Mouse (Mus musculus): ENCODE results near the gene Krtap29-1. TPM values are rescaled to one million over a fixed set of nuclear protein-coding genes. Genes with fewer than 3 reads are reported as not detected.

Gene Krtap29-1
- total RNA-seq (2021) = not detected
- long read RNA-seq, experiment 1 = 0 reads
- long read RNA-seq, experiment 2 = 0 reads

- DNase-seq = no peak
Observed at GRCm38 (mm10) chr11:99978953-99979352, at the start of gene Krtap29-1. Gene Krtap29-1, minus strand, starts transcription at chr11:99979053.

- DNase-seq = no peak
Observed at GRCm38 (mm10) chr11:100021438-100021837, 42.6 kb upstream of the Krtap29-1 start.

- no peak for DNase-seq
Observed at GRCm38 (mm10) chr11:100019466-100019865, 40.6 kb upstream of the Krtap29-1 start.

- DNase-seq = no peak
Observed at GRCm38 (mm10) chr11:100016112-100016511, 37.3 kb upstream of the Krtap29-1 start, which contains the start of gene Krt33a. Gene Krt33a, minus strand, starts transcription at chr11:100016212.

- no peak for DNase-seq
Observed at GRCm38 (mm10) chr11:100013691-100014171, 34.9 kb upstream of the Krtap29-1 start.

GRCm38 (mm10) chr11:100010682-100011081 lies 31.8 kb upstream of the Krtap29-1 start:
- no peak for DNase-seq

GRCm38 (mm10) chr11:100008336-100008735 lies 29.5 kb upstream of the Krtap29-1 start:
- no peak for DNase-seq

- DNase-seq = no peak
Observed at GRCm38 (mm10) chr11:100006624-100007023, 27.8 kb upstream of the Krtap29-1 start.

GRCm38 (mm10) chr11:100005905-100006304 lies 27.1 kb upstream of the Krtap29-1 start:
- no peak for DNase-seq

GRCm38 (mm10) chr11:100004846-100005245 lies 26.0 kb upstream of the Krtap29-1 start:
- peak; percentile 8 to 62 for DNase-seq

GRCm38 (mm10) chr11:99999091-99999490 lies 20.2 kb upstream of the Krtap29-1 start:
- no peak for DNase-seq

- no peak for DNase-seq
Observed at GRCm38 (mm10) chr11:99994384-99994661, 15.5 kb upstream of the Krtap29-1 start.

- DNase-seq = no peak
Observed at GRCm38 (mm10) chr11:99993620-99994383, 14.9 kb upstream of the Krtap29-1 start, which contains the start of gene Krtap17-1. Gene Krtap17-1, minus strand, starts transcription at chr11:99993994.

GRCm38 (mm10) chr11:99990571-99990970 lies 11.7 kb upstream of the Krtap29-1 start:
- DNase-seq = no peak

- no peak for DNase-seq
Observed at GRCm38 (mm10) chr11:99989881-99990405, 11.1 kb upstream of the Krtap29-1 start.

- DNase-seq = no peak
Observed at GRCm38 (mm10) chr11:99988530-99988929, 9.7 kb upstream of the Krtap29-1 start.

GRCm38 (mm10) chr11:99986180-99986647 lies 7.4 kb upstream of the Krtap29-1 start, which contains the start of gene Krtap16-1:
Gene Krtap16-1, minus strand, starts transcription at chr11:99986597.
- no peak for DNase-seq

GRCm38 (mm10) chr11:99985291-99986092 lies 6.6 kb upstream of the Krtap29-1 start:
- peak in 1 of 2 experiments; percentile 22 for DNase-seq

- no peak for DNase-seq
Observed at GRCm38 (mm10) chr11:99983442-99983841, 4.6 kb upstream of the Krtap29-1 start.

GRCm38 (mm10) chr11:99982731-99983130 lies 3.9 kb upstream of the Krtap29-1 start:
- no peak for DNase-seq

- no peak for DNase-seq
Observed at GRCm38 (mm10) chr11:99965961-99966360, 12.9 kb downstream of the Krtap29-1 start.

- no peak for DNase-seq
Observed at GRCm38 (mm10) chr11:99964213-99964612, 14.6 kb downstream of the Krtap29-1 start.

- DNase-seq = no peak
Observed at GRCm38 (mm10) chr11:99948175-99948574, 30.7 kb downstream of the Krtap29-1 start, which contains the start of gene Krtap9-5. Gene Krtap9-5, plus strand, starts transcription at chr11:99948475.

All from heart, adult 18-20 months (tissue).